Mouse (Mus musculus) forebrain, embryonic 16.5 days (tissue): ENCODE data around the gene Otud7b. TPM values are rescaled to one million over a fixed set of nuclear protein-coding genes. Genes with fewer than 3 reads are reported as not detected.

Experiments used
- ATAC-seq: fragments of 200-750 bp; cut with Nextera tagmentation; 2 replicates; pipeline ENCODE4 v1.8.0; 2017; ENCODE audit warnings: mild to moderate bottlenecking, moderate library complexity
- H3K27ac ChIP-seq: fragments of 300-500 bp; sonication (generic); 2 replicates; pipeline ENCODE4 v1.5.1; 2014; ENCODE audit warnings: low read length, control low read depth
- H3K27me3 ChIP-seq: fragments of 300-500 bp; sonication (generic); replicated peaks from 2 replicates; pipeline ENCODE4 v1.6.1; 2014; ENCODE audit warnings: low read length; ENCODE audit not compliant: control insufficient read depth, insufficient read depth
- H3K36me3 ChIP-seq: fragments of 300-500 bp; sonication (generic); 2 replicates; pipeline ENCODE4 v1.6.1; 2014; ENCODE audit not compliant: control insufficient read depth, insufficient read depth
- H3K4me1 ChIP-seq: fragments of 300-500 bp; sonication (generic); replicated peaks from 2 replicates; pipeline ENCODE4 v1.6.1; 2014; ENCODE audit warnings: low read length; ENCODE audit not compliant: control insufficient read depth, insufficient read depth
- H3K4me2 ChIP-seq: fragments of 300-500 bp; sonication (generic); 2 replicates; pipeline ENCODE4 v1.6.1; 2014; ENCODE audit warnings: mild to moderate bottlenecking, low read length, control low read depth
- H3K4me3 ChIP-seq: fragments of 300-500 bp; sonication (generic); replicated peaks from 2 replicates; pipeline ENCODE4 v1.5.1; 2014; ENCODE audit warnings: mild to moderate bottlenecking, low read length, control low read depth
- H3K9ac ChIP-seq: fragments of 300-500 bp; sonication (generic); replicated peaks from 2 replicates; pipeline ENCODE4 v1.6.1; 2014; ENCODE audit warnings: low read depth, low read length, control low read depth
- H3K9me3 ChIP-seq: fragments of 300-500 bp; sonication (generic); 2 replicates; pipeline ENCODE4 v1.6.1; 2016; ENCODE audit warnings: low read length; ENCODE audit not compliant: control insufficient read depth
- WGBS: fragments of 180-500 bp; shearing (Covaris S2); extraction: QIAGEN DNeasy Blood & Tissue Kit; methylation state at CpG from one replicate; pipeline ENCODE4 v1.1.7; 2014; 5-methylcytosine and 5-hydroxymethylcytosine counted together
- polyA plus RNA-seq: library from polyadenylated mRNA; unstranded; fragments of >200 nt; fragmentation: Nextera tagmentation; extraction: Ambion mirVana; gene quantifications from 2 replicates; pipeline ENCODE4 v1.2.1, GENCODE M21; 2015

Gene Otud7b
- polyA plus RNA-seq, 1 experiment from 2014 or later, result 8.8 TPM

DNA sequence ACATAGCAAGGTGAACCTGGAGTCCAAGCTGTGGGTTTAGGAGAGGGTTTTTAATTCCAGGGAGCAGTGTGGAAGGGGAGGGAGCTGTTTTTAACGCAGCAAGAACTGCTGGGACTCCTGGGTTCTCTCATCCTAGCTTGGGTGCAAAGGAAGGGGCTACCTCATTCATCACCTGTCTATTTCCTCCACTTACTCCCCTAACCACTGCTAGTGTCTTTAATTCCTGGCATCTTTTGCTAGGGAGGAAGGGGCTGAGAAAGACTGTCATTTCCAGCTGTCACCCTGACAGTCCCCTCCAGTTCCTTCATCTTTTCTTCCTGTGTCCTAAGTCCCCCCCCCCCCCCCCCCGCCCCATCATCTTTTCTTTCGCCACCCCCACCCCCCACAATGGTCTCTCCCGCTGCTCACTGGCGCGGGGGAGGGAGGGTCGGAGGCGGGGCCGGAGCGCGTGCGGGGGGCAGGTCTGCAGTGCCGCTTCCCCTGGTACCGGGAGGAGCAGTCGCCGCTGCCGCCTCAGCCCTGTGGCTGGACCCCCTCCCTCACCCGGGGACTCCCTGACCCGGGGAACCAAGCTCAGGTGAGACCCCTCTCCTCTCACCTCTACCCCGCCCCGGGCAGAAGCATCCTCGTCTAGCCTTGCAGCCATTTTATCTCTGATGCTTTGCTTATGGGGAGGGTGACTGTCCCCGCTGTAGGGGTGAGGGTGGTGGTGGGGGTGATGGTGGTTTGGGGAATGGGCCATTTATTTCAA is 76.6 kb downstream of the Otud7b start, which contains the start of gene Sv2a:
TSS of gene Sv2a (plus strand) at position 425 of the 751 bp plus-strand sequence.
- H3K36me3 ChIP-seq, result peaks cover 5% of the 10 kb centered on the region; the same call in 1 of the 2 replicates
- WGBS, result 2% methylated on average over 18 of the region's 23 CpGs
- ATAC-seq, result peak; percentile 70
- no peaks in the 10 kb centered on the region for H3K27me3 ChIP-seq
- peak within 1 kb of the TSS; percentile 49 for H3K27ac ChIP-seq
- H3K9ac ChIP-seq, result peak within 1 kb of the TSS; percentile 82
- peaks cover 16% of the 10 kb centered on the region for H3K4me1 ChIP-seq
- H3K4me3 ChIP-seq, result peak within 1 kb of the TSS; percentile 59
- peak within 1 kb of the TSS; percentile 56 for H3K4me2 ChIP-seq
- H3K9me3 ChIP-seq, result no peaks in the 10 kb centered on the region

DNA sequence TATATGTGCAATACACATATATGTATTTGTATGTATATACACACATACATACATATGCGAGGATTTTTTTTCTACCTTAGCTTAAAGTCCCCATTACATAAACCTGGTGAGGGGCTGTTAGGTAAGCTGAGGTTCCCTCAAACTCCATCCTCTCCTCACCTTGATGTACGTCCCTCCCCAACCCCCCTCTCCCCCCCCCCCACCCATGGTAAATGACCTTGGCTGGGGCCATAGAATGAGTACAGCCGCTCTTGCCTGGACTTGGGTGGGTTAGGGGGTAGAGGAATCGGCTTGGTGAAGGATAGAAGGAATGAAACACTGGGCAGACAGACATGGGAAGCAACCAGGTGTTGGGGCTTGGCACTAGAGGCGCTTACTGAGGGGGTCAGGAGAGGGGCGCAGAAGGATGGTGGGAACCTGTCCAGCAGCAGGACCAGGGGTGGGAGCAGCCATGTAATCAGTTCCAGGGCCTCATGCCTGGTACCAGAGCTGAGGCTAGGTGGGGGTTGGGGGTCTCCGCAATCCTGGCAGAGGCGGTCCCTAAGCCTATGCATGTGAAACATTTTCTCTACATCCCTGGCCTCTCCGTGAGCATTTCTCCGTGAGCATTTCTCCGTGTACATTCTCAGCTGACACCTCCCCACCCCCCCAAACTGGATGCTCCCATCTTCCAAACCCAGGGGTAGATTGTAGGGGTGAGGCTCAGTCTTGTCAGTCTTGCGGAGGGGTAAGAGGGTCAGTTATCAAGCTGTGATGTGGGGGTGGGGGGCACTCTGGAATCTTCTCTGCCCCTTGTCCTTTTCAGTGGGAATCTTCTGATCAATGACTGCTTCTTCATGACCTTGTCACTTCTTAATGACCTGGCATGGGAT is 77.4 kb downstream of the Otud7b start:
- Histone ChIP-seq H3K9ac (peak overlapping the region; percentile 82), H3K27ac (peak overlapping the region; percentile 36; the same call in 1 of the 2 replicates), H3K9me3 (no peaks in the 10 kb centered on the region), H3K4me3 (peak overlapping the region; percentile 59), H3K36me3 (peaks cover 5% of the 10 kb centered on the region; the same call in 1 of the 2 replicates), H3K4me2 (peak overlapping the region; percentile 56), H3K4me1 (peaks cover 16% of the 10 kb centered on the region), H3K27me3 (no peaks in the 10 kb centered on the region)
- 36% methylated on average over 12 of the region's 12 CpGs for WGBS
- ATAC-seq, result peak; percentile 46

DNA sequence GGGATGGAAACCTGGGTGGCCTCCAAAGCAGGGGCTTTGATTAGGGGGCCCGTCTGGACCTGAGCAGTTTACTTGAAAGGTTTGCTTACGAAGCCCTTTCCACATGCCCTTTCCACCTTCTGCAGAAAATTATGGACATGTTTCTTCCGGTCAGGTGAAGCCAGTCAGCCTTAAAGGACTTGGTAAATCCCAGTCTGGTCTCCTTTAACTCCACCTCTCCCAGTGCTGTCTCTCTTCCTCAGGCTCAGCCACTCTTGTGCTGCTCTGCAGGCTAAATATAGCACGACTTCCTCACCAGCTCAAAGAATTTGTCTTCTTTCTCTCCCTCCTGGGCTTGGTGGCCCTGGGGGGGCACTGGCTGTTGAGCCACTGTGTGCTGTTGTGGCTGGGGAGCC is 78.1 kb downstream of the Otud7b start:
- Histone ChIP-seq H3K4me3 (peak overlapping the region; percentile 59), H3K27ac (0 out of 2 replicates have a peak overlapping the region, but pooled peaks have one; percentile 9), H3K4me2 (peak overlapping the region; percentile 56), H3K27me3 (no peaks in the 10 kb centered on the region), H3K9ac (peak overlapping the region; percentile 82), H3K9me3 (no peaks in the 10 kb centered on the region), H3K36me3 (peaks cover 5% of the 10 kb centered on the region; the same call in 1 of the 2 replicates), H3K4me1 (peaks cover 16% of the 10 kb centered on the region)
- 34% methylated on average over 4 of the region's 4 CpGs for WGBS
- no peak for ATAC-seq

DNA sequence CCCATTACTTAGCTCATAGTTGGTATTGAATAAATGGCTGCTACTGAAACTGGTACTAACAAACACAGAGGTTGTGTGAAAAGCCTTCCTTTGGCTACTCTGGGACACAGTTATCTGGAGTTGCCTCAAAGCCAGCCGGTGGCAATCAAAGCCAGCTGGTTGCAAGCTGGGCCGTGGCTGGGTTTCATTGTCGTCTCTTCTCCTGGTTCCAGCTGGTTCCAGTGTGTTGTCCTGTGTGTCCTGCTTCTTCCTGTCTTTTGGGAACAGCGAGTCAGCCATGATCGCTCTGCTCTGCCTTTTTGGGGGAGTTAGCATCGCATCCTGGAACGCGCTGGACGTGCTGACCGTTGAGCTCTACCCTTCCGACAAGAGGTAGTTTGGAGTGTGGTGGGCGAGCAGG is 88.7 kb downstream of the Otud7b start:
- 68% methylated on average over 12 of the region's 12 CpGs for WGBS
- no peaks in the 10 kb centered on the region for H3K27me3 ChIP-seq
- ATAC-seq, result no peak
- H3K4me1 ChIP-seq, result peaks cover 9% of the 10 kb centered on the region
- H3K9me3 ChIP-seq, result no peaks in the 10 kb centered on the region
- H3K36me3 ChIP-seq, result peaks cover 16% of the 10 kb centered on the region
- no peak overlapping the region for H3K4me3 ChIP-seq
- H3K27ac ChIP-seq, result no peak overlapping the region
- H3K4me2 ChIP-seq, result no peak overlapping the region
- H3K9ac ChIP-seq, result no peak overlapping the region

DNA sequence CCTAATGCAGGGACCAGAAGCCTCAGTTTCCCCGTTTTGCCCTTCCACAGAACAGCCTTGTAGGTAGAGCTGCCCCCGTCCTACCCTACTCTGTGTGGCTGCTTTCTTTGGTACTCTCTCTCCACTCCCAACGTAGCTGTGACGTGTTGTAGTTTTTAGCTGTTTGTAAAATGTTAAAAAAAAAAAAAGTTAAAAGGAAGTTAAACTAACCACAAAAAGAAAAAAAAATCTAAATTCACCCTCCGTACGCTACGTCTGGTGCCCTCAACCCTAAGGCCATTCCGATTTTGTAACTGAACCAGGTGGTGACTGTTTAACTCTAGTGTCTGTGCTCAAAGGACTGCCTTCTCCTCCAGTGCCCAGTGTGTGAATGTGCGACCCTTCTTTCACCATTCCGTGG is 90.6 kb downstream of the Otud7b start:
- H3K4me3 ChIP-seq, result no peak overlapping the region
- no peak overlapping the region for H3K4me2 ChIP-seq
- H3K9me3 ChIP-seq, result no peaks in the 10 kb centered on the region
- H3K27ac ChIP-seq, result no peak overlapping the region
- H3K4me1 ChIP-seq, result peaks cover 11% of the 10 kb centered on the region
- H3K27me3 ChIP-seq, result no peaks in the 10 kb centered on the region
- WGBS, result 91% methylated on average over 10 of the region's 10 CpGs
- H3K36me3 ChIP-seq, result peaks cover 10% of the 10 kb centered on the region
- H3K9ac ChIP-seq, result no peak overlapping the region
- no peak for ATAC-seq

DNA sequence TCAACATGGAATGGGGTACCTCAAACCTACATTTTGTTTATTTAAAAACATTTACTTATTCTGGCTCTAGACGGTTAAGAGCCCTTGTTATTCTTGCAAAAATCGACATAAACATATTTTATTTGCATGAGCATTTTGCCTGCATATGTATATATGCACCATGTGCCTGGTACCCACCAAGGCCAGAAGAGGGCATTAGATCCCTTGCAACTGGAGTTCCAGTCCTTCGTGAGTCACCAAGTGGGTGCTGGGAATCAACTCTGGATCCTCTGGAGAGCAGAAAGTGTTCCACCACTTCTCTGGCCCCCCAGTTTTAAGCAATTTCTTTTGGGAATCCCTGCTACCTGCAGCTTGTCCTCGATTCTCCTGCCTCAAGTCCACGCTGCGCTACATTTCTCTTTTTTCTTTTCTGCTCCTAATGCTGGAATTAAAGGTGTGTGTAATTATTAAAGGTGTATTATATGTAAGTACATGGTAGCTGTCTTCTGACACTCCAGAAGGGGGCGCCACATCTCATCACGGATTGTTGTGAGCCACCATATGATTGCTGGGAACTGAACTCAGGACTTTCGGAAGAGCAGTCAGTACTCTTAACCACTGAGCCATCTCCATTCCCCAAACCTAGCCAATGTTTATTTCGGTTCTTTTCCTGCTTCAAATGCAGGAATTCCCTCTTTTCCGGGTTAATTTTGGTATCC is 91.4 kb downstream of the Otud7b start:
- 95% methylated on average over 11 of the region's 11 CpGs for WGBS
- no peak overlapping the region for H3K27ac ChIP-seq
- no peaks in the 10 kb centered on the region for H3K9me3 ChIP-seq
- no peak for ATAC-seq
- peaks cover 6% of the 10 kb centered on the region; the same call in 1 of the 2 replicates for H3K36me3 ChIP-seq
- peaks cover 11% of the 10 kb centered on the region for H3K4me1 ChIP-seq
- no peak overlapping the region for H3K4me2 ChIP-seq
- no peak overlapping the region for H3K4me3 ChIP-seq
- no peaks in the 10 kb centered on the region for H3K27me3 ChIP-seq
- H3K9ac ChIP-seq, result no peak overlapping the region

DNA sequence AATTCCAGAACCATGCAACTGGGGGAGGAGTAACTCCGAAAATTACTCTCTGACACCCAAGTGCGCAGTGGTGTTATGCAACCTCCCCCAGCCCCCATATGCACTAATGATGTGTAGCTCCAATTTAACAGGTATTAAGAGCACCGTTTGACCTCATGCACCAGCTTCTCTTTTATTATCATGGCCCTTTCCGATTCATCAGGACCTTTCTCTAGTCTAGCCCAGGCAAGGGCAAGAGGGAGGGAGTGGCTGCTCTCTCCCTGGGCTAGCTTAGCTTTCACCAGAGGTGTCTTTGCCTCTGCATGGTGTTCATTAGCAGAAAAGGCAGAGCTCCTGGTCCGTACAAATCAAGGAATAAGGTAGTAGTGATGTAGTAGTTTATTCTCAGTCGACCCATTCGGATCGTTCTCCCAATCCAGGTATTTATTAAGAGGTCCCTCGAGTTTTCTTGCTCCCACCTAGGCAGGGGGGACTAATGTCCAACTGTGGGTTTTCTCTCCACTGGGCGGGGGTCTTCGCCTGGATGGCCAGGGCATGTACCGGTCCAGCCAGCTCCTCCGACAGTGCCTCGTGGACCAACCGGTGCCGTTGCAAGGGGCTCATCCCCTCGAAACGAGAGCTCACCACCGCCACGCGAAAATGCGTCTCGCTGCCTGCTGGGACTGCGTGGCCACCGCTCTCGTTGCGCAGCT is 92.3 kb downstream of the Otud7b start:
- ATAC-seq, result no peak
- peak overlapping the region; percentile 91 for H3K9ac ChIP-seq
- no peaks in the 10 kb centered on the region for H3K9me3 ChIP-seq
- peak overlapping the region; percentile 75 for H3K4me3 ChIP-seq
- H3K27ac ChIP-seq, result peak overlapping the region; percentile 98
- 20% methylated on average over 27 of the region's 27 CpGs for WGBS
- H3K36me3 ChIP-seq, result peaks cover 6% of the 10 kb centered on the region; the same call in 1 of the 2 replicates
- peak overlapping the region; percentile 95 for H3K4me2 ChIP-seq
- peaks cover 11% of the 10 kb centered on the region for H3K4me1 ChIP-seq
- H3K27me3 ChIP-seq, result no peaks in the 10 kb centered on the region

DNA sequence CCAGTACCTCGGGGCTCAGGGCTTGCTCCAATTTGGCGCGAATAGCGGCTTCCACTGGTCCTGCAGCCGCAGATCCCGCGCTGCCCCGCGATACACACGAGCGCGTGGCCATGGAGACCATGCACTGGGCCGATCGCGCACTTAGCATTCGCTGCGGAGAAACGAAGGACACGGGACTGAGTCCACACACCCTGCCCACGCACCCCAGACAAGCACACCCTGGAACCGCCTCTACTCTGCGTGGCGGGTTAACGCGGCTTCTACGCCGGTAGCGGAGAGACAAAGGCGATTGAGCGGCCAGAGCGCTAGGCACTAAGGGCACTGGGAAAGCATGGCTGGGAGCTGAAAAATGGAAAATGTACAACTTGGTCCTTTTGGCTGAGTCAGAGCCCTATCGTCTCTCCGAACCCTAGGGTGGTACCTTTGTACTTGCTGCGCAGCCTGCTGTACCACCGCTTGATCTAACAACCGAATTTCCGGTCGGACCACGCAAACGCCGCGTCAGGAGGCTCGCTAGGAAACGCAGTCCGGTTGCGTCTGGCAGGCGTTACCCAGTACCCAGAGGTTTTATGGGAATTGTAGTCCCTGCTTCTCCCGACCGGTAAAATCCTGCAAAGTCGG is 92.9 kb downstream of the Otud7b start:
- H3K4me3 ChIP-seq, result peak overlapping the region; percentile 75
- H3K27me3 ChIP-seq, result no peaks in the 10 kb centered on the region
- H3K36me3 ChIP-seq, result peaks cover 6% of the 10 kb centered on the region; the same call in 1 of the 2 replicates
- H3K9me3 ChIP-seq, result no peaks in the 10 kb centered on the region
- H3K9ac ChIP-seq, result peak overlapping the region; percentile 91
- peaks cover 11% of the 10 kb centered on the region for H3K4me1 ChIP-seq
- peak overlapping the region; percentile 98 for H3K27ac ChIP-seq
- WGBS, result under 1% methylated on average over 50 of the region's 50 CpGs
- peak overlapping the region; percentile 95 for H3K4me2 ChIP-seq
- peak; percentile 96 for ATAC-seq
